Mouse (Mus musculus) testis, adult 2 months (tissue): ENCODE data around the gene Fyn.

Experiments
- CTCF ChIP-seq: fragments of 200-500 bp; IDR thresholded peaks from 2 replicates; pipeline ENCODE4 v1.5.1; 2012; ENCODE audit warnings: low read depth, mild to moderate bottlenecking, inconsistent platforms, low read length, moderate library complexity; ENCODE audit not compliant: control insufficient read depth, insufficient read depth, insufficient replicate concordance
- POLR2A ChIP-seq: fragments of 200-500 bp; IDR thresholded peaks from 2 replicates; pipeline ENCODE4 v1.6.1; 2012; ENCODE audit warnings: low read depth, mild to moderate bottlenecking, inconsistent platforms, low read length, moderate library complexity; ENCODE audit not compliant: control insufficient read depth

DNA sequence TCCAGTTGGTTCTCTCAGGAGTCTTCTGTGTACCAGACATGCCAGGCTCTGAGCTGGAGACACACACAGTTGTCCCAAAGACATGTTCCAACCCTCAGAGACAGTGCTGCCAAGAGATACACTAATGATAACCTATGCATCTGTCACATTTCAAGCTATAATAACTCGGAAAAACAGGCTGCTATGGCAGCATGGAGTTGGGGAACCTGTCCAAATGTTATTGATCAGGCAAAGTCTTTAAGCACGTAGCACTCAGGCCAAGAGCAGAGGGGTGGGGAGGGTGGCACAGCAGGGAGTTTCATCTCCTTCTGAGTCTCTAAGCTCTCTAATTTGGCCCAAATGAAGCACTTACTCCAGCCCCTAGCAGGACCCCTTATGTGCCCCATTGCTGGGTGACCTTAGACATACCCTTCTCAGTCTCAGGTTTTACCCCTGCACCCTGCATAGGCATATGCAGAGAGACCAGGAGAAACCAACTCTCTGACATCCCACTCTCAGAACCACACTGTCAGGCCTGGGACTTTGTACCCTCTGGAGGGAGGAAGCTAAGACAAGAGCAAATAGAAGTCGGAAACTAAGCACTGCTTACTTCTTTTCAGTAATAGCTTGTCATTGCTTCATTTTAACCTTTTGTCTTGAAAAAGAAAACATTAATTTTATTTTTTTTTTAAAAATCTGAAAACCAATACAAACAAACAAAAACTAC is 178.9 kb downstream of the Fyn start:
- TF ChIP-seq CTCF: no peak
- no peak for TF ChIP-seq POLR2A
